Mouse (Mus musculus): ENCODE results near the gene Kcng1. TPM values are rescaled to one million over a fixed set of nuclear protein-coding genes. Genes with fewer than 3 reads are reported as not detected.

The Kcng1 gene
- polyA plus RNA-seq, 1 experiment = 3.1 TPM

GRCm38 (mm10) chr2:168292041-168292440, 10.5 kb upstream of the Kcng1 start:
- TF ChIP-seq CTCF (IDR thresholded peaks at IDR 0.05; ENCODE audit: borderline replicate concordance, extremely low read depth, insufficient read depth, insufficient read length) (no peak), POLR2A (IDR thresholded peaks at IDR 0.05; ENCODE audit: borderline replicate concordance, extremely low read depth, insufficient read depth, insufficient read length, poor library complexity, severe bottlenecking) (no peak)
- no peak for DNase-seq (ENCODE audit: low read depth)

GRCm38 (mm10) chr2:168289851-168290250, 8.3 kb upstream of the Kcng1 start:
- DNase-seq (ENCODE audit: low read depth) = no peak

DNA sequence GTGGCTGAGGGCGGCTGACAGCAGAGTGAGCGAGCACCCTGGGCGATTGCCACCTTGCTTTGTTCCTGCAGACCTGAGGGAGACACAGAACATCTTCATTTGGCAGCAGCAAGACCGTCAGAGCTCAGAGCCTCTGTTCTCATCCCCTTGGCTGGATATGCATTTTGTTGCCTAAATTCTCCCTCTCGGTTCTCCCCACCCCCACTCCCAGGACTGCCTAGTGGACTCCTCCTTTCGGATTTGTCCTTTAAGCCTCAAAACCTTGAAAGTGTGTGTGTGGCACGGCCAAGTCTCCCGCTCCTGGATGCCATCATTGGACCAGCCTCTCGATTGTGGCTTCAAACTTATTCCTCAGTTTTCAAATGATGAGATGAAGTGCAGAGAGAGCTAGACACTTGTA, 7.5 kb upstream of the Kcng1 start:
- DNase-seq (ENCODE audit: low read depth) = no peak
- TF ChIP-seq POLR2A (IDR thresholded peaks at IDR 0.05; ENCODE audit: borderline replicate concordance, extremely low read depth, insufficient read depth, insufficient read length, poor library complexity, severe bottlenecking) (no peak), CTCF (IDR thresholded peaks at IDR 0.05; ENCODE audit: borderline replicate concordance, extremely low read depth, insufficient read depth, insufficient read length) (no peak)

More at GRCm38 (mm10) chr2:168289851-168290250, 8.3 kb upstream of the Kcng1 start:
- TF ChIP-seq CTCF (IDR thresholded peaks at IDR 0.05; ENCODE audit: borderline replicate concordance, extremely low read depth, insufficient read depth, insufficient read length) = no peak
- no peak for TF ChIP-seq POLR2A (IDR thresholded peaks at IDR 0.05; ENCODE audit: borderline replicate concordance, extremely low read depth, insufficient read depth, insufficient read length, poor library complexity, severe bottlenecking)

- TF ChIP-seq CTCF (IDR thresholded peaks at IDR 0.05; ENCODE audit: borderline replicate concordance, extremely low read depth, insufficient read depth, insufficient read length) (no peak), POLR2A (IDR thresholded peaks at IDR 0.05; ENCODE audit: borderline replicate concordance, extremely low read depth, insufficient read depth, insufficient read length, poor library complexity, severe bottlenecking) (no peak)
- no peak for DNase-seq (ENCODE audit: low read depth)
Observed at GRCm38 (mm10) chr2:168286987-168287386, 5.5 kb upstream of the Kcng1 start.

- no peak for DNase-seq (ENCODE audit: low read depth)
- TF ChIP-seq CTCF (IDR thresholded peaks at IDR 0.05; ENCODE audit: borderline replicate concordance, extremely low read depth, insufficient read depth, insufficient read length) (no peak), POLR2A (IDR thresholded peaks at IDR 0.05; ENCODE audit: borderline replicate concordance, extremely low read depth, insufficient read depth, insufficient read length, poor library complexity, severe bottlenecking) (no peak)
Observed at GRCm38 (mm10) chr2:168285143-168285542, 3.6 kb upstream of the Kcng1 start.

GRCm38 (mm10) chr2:168280729-168281581, 581 bp downstream of the Kcng1 start:
- no peak for TF ChIP-seq CTCF (IDR thresholded peaks at IDR 0.05; ENCODE audit: borderline replicate concordance, extremely low read depth, insufficient read depth, insufficient read length)
- TF ChIP-seq POLR2A (IDR thresholded peaks at IDR 0.05; ENCODE audit: borderline replicate concordance, extremely low read depth, insufficient read depth, insufficient read length, poor library complexity, severe bottlenecking) = 0 out of 2 replicates have a peak, but pooled peaks have one; percentile 17
- DNase-seq (ENCODE audit: low read depth) = peak; percentile 55

- peak; percentile 62 for DNase-seq (ENCODE audit: low read depth)
Observed at GRCm38 (mm10) chr2:168274374-168274935, 7.1 kb downstream of the Kcng1 start.

DNA sequence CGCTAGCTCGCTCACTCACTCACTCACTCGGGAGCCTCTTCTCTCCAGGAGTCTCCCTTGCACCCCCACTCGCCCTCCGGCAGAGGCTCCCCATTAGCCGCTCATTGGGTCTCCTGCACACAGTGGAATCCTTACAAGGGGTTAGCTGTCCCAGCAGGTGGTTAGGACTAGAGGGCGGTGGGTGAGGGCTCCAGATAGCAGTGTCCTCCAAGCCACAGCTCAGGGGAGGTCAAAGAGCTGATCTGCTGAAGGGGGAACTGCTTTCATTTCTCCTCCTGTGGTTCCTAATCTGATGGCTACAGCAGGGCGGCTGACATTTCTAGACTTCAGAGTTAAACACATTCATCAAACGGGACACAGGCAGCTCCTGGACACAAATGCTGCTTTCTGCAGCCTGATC, 8.1 kb downstream of the Kcng1 start:
- no peak for DNase-seq (ENCODE audit: low read depth)
- TF ChIP-seq CTCF (IDR thresholded peaks at IDR 0.05; ENCODE audit: borderline replicate concordance, extremely low read depth, insufficient read depth, insufficient read length) (no peak), POLR2A (IDR thresholded peaks at IDR 0.05; ENCODE audit: borderline replicate concordance, extremely low read depth, insufficient read depth, insufficient read length, poor library complexity, severe bottlenecking) (no peak)

More at GRCm38 (mm10) chr2:168274374-168274935, 7.1 kb downstream of the Kcng1 start:
- TF ChIP-seq CTCF (IDR thresholded peaks at IDR 0.05; ENCODE audit: borderline replicate concordance, extremely low read depth, insufficient read depth, insufficient read length) = peak; percentile 92
- TF ChIP-seq POLR2A (IDR thresholded peaks at IDR 0.05; ENCODE audit: borderline replicate concordance, extremely low read depth, insufficient read depth, insufficient read length, poor library complexity, severe bottlenecking) = no peak

DNA sequence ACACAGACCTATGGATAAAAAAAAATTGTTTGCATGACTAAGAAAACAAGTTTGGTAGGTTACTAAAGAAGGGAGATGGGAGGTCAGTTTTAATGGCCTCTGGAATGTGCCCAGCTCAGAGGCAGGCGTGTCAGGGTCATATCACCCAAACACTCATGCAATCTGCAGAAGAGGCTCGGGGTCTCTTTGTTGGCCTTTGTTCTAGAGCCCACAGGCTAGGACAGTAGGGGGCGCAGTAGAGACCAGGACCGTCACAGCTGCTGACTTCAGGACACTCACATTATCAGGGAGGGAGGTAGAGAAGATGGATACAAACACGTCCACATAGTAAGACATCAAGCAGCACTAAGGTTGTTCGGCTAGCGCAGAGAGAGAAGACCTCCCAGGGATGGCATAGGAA, 13.5 kb downstream of the Kcng1 start:
- no peak for TF ChIP-seq POLR2A (IDR thresholded peaks at IDR 0.05; ENCODE audit: borderline replicate concordance, extremely low read depth, insufficient read depth, insufficient read length, poor library complexity, severe bottlenecking)
- TF ChIP-seq CTCF (IDR thresholded peaks at IDR 0.05; ENCODE audit: borderline replicate concordance, extremely low read depth, insufficient read depth, insufficient read length) = peak; percentile 56; the same call in 1 of the 2 replicates
- DNase-seq (ENCODE audit: low read depth) = peak; percentile 53

DNA sequence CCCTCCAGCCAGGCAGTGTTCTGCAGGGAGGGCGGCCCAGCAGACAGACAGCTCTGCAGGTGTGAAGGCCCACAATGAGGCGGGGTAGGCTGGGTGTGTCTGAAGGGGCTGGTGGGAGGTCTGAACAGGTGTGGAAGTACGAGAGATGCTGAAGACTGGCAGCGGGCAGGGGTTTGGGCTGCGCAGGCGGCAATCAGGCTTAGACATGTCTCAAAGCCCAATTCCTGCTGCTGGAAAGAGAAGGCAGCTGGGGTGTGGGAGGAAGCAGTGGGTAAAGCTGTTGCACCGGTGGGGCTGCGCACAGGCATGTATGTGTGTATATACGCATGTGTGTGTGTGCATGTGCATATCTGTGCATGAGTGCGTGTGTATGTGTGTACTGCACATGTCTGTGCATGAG, 20.6 kb downstream of the Kcng1 start:
- DNase-seq (ENCODE audit: low read depth) = no peak
- TF ChIP-seq POLR2A (IDR thresholded peaks at IDR 0.05; ENCODE audit: borderline replicate concordance, extremely low read depth, insufficient read depth, insufficient read length, poor library complexity, severe bottlenecking) (no peak), CTCF (IDR thresholded peaks at IDR 0.05; ENCODE audit: borderline replicate concordance, extremely low read depth, insufficient read depth, insufficient read length) (no peak)

DNA sequence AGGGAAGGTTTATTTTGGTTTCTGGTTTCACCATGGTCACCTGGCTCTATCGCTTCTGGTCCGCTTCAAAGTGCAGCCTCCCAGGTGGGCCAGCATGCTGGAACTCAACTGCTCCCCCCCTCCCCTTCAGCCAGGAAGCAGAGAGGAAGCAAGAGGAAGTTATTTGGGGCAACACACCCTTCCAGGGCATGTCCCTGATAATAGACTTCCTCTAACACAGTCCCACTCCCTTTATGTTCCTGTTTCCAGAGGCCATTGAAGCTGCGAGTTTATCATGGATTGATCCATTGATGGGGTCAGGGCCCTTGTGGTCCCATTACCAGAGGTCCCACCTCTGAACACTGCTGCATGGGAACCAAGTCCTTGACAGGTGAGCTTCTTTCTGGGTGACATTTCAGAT, 21.4 kb downstream of the Kcng1 start:
- no peak for DNase-seq (ENCODE audit: low read depth)
- TF ChIP-seq CTCF (IDR thresholded peaks at IDR 0.05; ENCODE audit: borderline replicate concordance, extremely low read depth, insufficient read depth, insufficient read length) (no peak), POLR2A (IDR thresholded peaks at IDR 0.05; ENCODE audit: borderline replicate concordance, extremely low read depth, insufficient read depth, insufficient read length, poor library complexity, severe bottlenecking) (no peak)

All from brain, embryonic 14.5 days (tissue).